Mouse (Mus musculus) C2C12 (cell line): ENCODE data around the gene Acp4.

Experiments
- CTCF ChIP-seq: IDR thresholded peaks from one replicate; pipeline ENCODE4 v1.5.1; 2011; ENCODE audit not compliant: control insufficient read depth, insufficient read depth, insufficient read length
- MAX ChIP-seq: IDR thresholded peaks from one replicate; pipeline ENCODE4 v1.6.1; 2011; ENCODE audit warnings: mild to moderate bottlenecking, control low read depth
- USF1 ChIP-seq: IDR thresholded peaks from one replicate; pipeline ENCODE4 v1.6.1; 2011; ENCODE audit warnings: low read depth, mild to moderate bottlenecking, control low read depth, moderate library complexity

GRCm38 (mm10) chr7:44262791-44263643, 5.8 kb upstream of the Acp4 start:
- TF ChIP-seq USF1 (no peak), CTCF (peak; percentile 85), MAX (no peak)
